Mouse (Mus musculus) thymus, adult 2 months (tissue): Measurements from ENCODE around the gene Ctnna3.

Experiments used
- CTCF ChIP-seq: fragments of 200-500 bp; IDR thresholded peaks from 2 replicates; pipeline ENCODE4 v1.5.1; 2012; ENCODE audit warnings: mild to moderate bottlenecking, control low read depth, low read length, moderate library complexity, borderline replicate concordance; ENCODE audit not compliant: control insufficient read depth, poor library complexity, insufficient read depth; ENCODE audit errors: extremely low read depth
- POLR2A ChIP-seq: fragments of 200-500 bp; IDR thresholded peaks from 2 replicates; pipeline ENCODE4 v1.6.1; 2012; ENCODE audit warnings: mild to moderate bottlenecking, low read length, control low read depth, moderate library complexity; ENCODE audit not compliant: control insufficient read depth, poor library complexity, insufficient read depth; ENCODE audit errors: extremely low read depth

DNA sequence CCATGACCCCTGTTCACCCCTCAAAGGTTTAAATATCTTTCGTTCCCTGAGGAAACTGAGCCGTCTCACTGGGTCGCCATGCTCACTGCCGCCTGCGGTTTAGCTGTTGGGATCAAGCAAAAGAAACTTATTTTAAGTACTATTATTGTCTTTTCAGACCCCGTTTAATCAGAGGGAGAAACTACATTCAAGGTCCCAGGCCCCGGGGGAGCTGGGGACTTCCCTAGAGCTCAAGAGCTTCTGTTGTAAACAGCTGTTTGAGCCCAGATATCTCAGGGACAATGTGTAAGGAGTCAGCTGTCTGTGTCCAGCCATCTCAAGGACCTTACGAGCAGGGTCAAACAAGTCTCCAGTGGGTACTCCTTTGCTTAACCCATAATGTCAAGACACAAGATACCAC, 2.8 kb upstream of the Ctnna3 start:
- TF ChIP-seq CTCF (no peak), POLR2A (no peak)
